Mouse (Mus musculus): ENCODE measurements around the gene Tmem50a. TPM values are rescaled to one million over a fixed set of nuclear protein-coding genes. Genes with fewer than 3 reads are reported as not detected.

The Tmem50a gene
- polyA plus RNA-seq, 1 experiment from 2014 or later = 170 TPM

DNA sequence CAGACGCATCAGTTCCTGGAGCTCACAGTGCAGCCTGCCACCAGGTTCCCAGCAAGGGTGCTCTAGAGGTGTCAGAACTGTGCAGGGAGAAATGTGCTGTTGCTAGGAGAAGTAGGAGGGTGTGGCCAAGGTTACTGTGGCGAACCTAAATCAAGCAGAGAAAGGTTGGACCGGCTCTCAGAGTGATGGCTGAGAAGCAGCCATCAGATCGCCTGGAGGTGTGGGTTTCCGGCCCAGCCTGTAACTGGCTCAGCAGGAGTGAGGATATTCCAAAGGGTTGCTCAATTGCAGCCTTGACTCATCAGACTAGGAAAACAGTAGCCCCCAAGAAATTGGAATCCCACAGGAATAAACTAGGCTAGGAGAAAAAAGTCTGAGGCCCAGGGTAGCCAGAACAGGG is 58.3 kb downstream of the Tmem50a start:
- Histone ChIP-seq H3K4me3 (replicated peaks) (no peak overlapping the region), H3K27me3 (replicated peaks) (no peaks in the 10 kb centered on the region), H3K36me3 (no peaks in the 10 kb centered on the region), H3K9me3 (no peaks in the 10 kb centered on the region), H3K4me2 (no peak overlapping the region), H3K4me1 (peaks cover 4% of the 10 kb centered on the region; the same call in 1 of the 2 replicates), H3K27ac (peak overlapping the region; percentile 45; the same call in 1 of the 2 replicates), H3K9ac (no peak overlapping the region)
- no peak for ATAC-seq (ENCODE audit: insufficient read depth, low FRiP score, low read depth)
- 30% methylated on average over 5 of the region's 5 CpGs for WGBS

DNA sequence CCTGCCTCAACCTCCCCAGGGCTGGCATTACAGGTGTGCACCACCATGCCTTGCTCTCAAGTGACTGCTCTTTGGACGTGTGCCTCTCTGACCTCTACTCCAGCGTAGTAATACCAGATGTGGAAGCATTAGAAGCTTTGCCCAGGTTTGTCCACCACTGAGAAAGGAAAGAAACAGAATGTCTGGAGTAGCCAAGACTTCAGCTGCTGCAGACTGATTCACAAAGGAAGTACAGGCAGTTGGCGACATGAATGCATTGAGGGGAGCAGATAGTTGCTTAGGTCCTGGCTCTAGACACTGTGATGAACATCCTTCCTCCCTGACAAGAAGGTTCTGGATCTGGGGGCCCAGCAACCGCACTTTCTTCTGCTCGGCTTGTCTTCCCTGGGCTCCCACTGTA is 58.8 kb downstream of the Tmem50a start:
- no peak overlapping the region for H3K4me3 ChIP-seq (replicated peaks)
- H3K27ac ChIP-seq = peak overlapping the region; percentile 45
- 47% methylated on average over 5 of the region's 5 CpGs for WGBS
- H3K9ac ChIP-seq = no peak overlapping the region
- H3K36me3 ChIP-seq = no peaks in the 10 kb centered on the region
- H3K27me3 ChIP-seq (replicated peaks) = no peaks in the 10 kb centered on the region
- no peak for ATAC-seq (ENCODE audit: insufficient read depth, low FRiP score, low read depth)
- peaks cover 4% of the 10 kb centered on the region; the same call in 1 of the 2 replicates for H3K4me1 ChIP-seq
- H3K4me2 ChIP-seq = no peak overlapping the region; the same call in 1 of the 2 replicates
- no peaks in the 10 kb centered on the region for H3K9me3 ChIP-seq

DNA sequence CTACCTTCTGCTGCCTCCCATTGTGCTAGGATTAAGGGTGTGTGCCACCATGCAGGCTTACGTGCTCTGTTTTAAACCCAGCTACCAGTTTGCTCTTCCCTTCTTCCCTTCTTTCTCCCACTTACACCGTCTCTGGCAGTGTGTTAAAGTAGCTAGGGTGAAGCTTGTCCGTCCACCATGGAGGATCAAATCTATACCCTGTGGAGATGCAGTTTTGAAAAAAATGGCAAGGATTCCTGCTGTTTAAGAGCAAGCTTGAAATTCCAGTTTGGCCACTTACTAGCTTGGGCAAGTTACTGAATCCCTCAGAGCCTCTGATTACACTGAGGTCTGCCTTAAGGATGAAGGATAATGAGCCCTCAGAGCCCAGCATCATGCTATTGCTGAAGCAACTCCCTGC is 59.5 kb downstream of the Tmem50a start:
- no peak for ATAC-seq (ENCODE audit: insufficient read depth, low FRiP score, low read depth)
- Histone ChIP-seq H3K4me1 (peaks cover 4% of the 10 kb centered on the region; the same call in 1 of the 2 replicates), H3K9ac (no peak overlapping the region), H3K36me3 (no peaks in the 10 kb centered on the region), H3K4me2 (no peak overlapping the region), H3K27me3 (replicated peaks) (no peaks in the 10 kb centered on the region), H3K27ac (peak overlapping the region; percentile 45; the same call in 1 of the 2 replicates), H3K9me3 (no peaks in the 10 kb centered on the region), H3K4me3 (replicated peaks) (no peak overlapping the region)
- WGBS = 53% methylated on average over 3 of the region's 3 CpGs

DNA sequence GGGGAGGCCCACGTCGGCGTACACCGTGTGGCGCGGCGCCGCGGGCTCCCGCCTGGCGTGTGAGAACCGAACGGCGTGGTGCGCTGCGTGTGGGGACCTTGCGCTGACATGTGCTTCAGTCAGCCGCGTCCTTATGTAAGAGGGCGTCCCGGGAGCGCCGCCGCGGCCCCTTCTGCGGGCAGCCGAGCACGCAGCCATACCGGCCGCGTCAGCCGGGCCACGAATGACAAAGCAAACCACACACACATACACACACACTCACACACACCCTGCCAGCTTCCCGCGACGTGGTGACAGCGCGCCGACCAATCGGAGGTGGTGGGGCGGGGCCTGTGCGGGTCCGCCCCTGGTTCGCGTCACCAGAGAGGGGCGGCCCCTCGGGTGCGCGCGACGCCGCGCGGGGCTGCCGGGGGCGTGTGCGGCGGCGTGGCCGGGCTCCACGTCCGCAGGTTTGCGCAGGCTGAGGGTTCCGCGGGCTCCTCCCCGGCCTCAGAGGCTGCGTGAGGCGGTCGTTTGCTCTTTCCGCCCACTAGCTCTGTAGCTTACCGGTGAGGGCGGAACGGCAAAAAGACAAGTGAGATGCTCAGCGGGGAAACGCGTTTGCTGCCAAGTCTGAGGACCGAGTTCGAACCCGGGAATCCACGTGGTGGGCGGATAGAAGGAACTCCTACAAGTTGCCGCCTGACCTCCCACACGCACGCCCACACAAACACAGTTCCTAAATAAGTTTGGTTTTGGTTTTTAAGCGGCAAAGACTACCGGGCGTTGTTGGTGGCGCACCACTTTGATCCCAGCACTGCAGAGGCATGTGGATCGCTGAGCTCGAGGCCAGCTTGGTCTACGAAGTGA is 61.0 kb downstream of the Tmem50a start:
- no peaks in the 10 kb centered on the region for H3K36me3 ChIP-seq
- H3K4me2 ChIP-seq = peak overlapping the region; percentile 88
- peaks cover 4% of the 10 kb centered on the region; the same call in 1 of the 2 replicates for H3K4me1 ChIP-seq
- peak; percentile 92 for ATAC-seq (ENCODE audit: insufficient read depth, low FRiP score, low read depth)
- H3K4me3 ChIP-seq (replicated peaks) = peak overlapping the region; percentile 100
- H3K27me3 ChIP-seq (replicated peaks) = no peaks in the 10 kb centered on the region
- peak overlapping the region; percentile 94 for H3K27ac ChIP-seq
- WGBS = under 1% methylated on average over 89 of the region's 91 CpGs
- peak overlapping the region; percentile 35; the same call in 1 of the 2 replicates for H3K9ac ChIP-seq
- no peaks in the 10 kb centered on the region for H3K9me3 ChIP-seq

DNA sequence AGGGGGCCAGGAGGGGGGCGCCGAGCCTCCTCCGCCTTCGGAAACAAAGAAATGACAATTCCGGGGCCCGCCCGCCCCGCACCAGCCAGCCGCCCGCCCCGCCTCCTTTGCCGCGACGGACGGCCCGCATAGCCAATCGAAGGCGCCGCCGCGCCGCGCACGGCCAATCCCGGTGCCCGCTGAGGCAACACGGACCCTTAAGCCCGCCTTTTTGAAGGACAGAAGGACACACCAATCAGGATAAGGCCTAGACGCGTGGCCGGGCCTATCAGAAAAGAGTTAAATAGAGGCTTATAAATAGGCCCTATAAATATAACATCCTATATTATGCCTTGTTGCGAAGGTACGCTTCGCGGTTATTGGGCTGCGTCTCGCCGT is 61.6 kb downstream of the Tmem50a start, which contains the start of gene Maco1:
TSS of gene Maco1 (minus strand) at position 87 of the 378 bp plus-strand sequence.
- Histone ChIP-seq H3K4me2 (peak within 1 kb of the TSS; percentile 88), H3K4me1 (peaks cover 4% of the 10 kb centered on the region; the same call in 1 of the 2 replicates), H3K27ac (peak within 1 kb of the TSS; percentile 94), H3K9me3 (no peaks in the 10 kb centered on the region), H3K36me3 (no peaks in the 10 kb centered on the region), H3K9ac (peak within 1 kb of the TSS; percentile 89), H3K4me3 (replicated peaks) (peak within 1 kb of the TSS; percentile 100), H3K27me3 (replicated peaks) (no peaks in the 10 kb centered on the region)
- peak; percentile 95 for ATAC-seq (ENCODE audit: insufficient read depth, low FRiP score, low read depth)
- under 1% methylated on average over 33 of the region's 38 CpGs for WGBS

DNA sequence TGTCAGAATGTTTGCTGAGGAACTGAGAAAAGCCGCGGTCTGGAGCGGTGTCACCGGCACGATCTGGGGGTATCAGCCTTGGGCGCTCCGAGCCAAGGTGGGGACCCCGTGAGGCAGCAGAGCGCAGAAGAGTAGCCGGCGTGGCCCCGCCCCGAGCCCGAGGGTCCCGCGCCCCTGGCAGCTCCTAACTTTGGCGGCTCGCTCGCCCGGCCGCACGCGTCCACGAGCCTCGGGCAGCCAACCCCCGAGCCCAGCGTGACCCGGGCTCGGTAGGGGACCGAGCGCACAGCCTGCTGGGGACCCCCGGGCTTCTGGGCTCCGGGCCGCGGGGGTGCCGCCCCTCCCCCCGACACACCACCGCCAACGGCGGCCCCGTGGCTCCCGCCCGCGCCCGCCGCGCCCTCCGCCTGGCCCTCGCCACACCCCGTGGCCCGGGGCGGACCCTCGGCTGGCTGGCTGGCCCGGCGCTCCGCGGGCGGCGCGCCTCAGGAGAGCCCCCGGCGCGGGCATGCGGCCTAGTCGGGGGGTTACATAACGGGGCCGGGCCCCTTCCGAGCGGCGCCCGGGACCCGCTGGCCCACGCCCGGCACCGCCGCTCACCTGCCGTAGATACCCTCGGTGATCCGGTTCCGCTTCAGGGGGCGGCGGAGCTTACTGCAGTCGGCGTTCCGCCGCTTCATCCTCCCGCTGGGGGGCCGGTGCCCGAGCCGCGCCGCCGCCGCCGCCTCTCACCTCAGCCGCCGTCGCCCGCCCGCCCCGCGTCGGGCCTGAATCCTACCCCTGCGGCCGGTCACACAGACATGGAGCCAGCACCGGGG is 62.2 kb downstream of the Tmem50a start:
- Histone ChIP-seq H3K27me3 (replicated peaks) (no peaks in the 10 kb centered on the region), H3K9me3 (no peaks in the 10 kb centered on the region), H3K27ac (peak overlapping the region; percentile 82), H3K9ac (peak overlapping the region; percentile 89), H3K36me3 (no peaks in the 10 kb centered on the region), H3K4me1 (peaks cover 5% of the 10 kb centered on the region), H3K4me2 (peak overlapping the region; percentile 88), H3K4me3 (replicated peaks) (peak overlapping the region; percentile 100)
- peak; percentile 19 for ATAC-seq (ENCODE audit: insufficient read depth, low FRiP score, low read depth)
- under 1% methylated on average over 83 of the region's 106 CpGs for WGBS

DNA sequence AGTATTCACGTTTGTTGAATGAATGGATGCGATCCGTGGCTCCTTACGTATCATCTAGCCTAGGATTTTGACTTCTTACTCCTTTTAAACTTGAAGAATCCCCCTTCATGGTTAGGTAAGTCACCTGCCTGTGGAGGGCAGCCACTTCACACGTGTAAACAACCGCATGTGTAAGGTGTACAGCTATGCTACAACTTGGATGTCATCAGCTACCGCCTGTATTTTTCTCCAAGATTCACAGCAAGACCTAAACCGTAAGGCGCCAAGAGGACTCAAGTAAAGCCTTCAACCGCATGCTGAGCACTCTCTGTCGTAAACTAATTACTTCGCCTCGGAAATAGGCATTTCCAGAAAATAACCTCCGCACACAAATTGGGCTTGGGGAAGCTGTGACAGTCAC is 62.9 kb downstream of the Tmem50a start:
- WGBS = 13% methylated on average over 14 of the region's 14 CpGs
- H3K36me3 ChIP-seq = no peaks in the 10 kb centered on the region
- H3K27me3 ChIP-seq (replicated peaks) = no peaks in the 10 kb centered on the region
- H3K27ac ChIP-seq = no peak overlapping the region
- 0 out of 2 replicates have a peak overlapping the region, but pooled peaks have one; percentile 89 for H3K9ac ChIP-seq
- H3K9me3 ChIP-seq = no peaks in the 10 kb centered on the region
- peak overlapping the region; percentile 88 for H3K4me2 ChIP-seq
- peaks cover 7% of the 10 kb centered on the region for H3K4me1 ChIP-seq
- ATAC-seq (ENCODE audit: insufficient read depth, low FRiP score, low read depth) = no peak
- H3K4me3 ChIP-seq (replicated peaks) = peak overlapping the region; percentile 100

DNA sequence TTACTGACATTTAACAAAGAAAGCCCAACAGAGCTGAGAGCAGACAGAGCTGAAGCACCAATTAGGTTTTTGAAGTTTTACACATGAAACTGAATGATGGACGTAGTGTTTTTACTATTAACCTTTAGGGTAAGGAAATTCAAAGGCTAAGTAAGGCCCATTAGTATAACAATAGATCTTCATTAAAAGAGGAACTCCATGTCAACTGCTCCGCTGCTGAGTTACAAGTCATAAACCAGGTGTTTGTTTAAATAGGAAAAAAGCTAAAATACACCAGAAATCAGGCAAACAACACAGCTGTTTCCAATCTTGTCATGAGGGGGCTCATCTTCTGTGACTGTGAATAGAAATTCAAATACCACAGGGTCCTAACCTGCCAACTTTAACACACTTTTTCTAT is 63.6 kb downstream of the Tmem50a start:
- Histone ChIP-seq H3K36me3 (no peaks in the 10 kb centered on the region), H3K27ac (no peak overlapping the region), H3K4me3 (replicated peaks) (no peak overlapping the region), H3K27me3 (replicated peaks) (no peaks in the 10 kb centered on the region), H3K4me2 (peak overlapping the region; percentile 88; the same call in 1 of the 2 replicates), H3K9ac (no peak overlapping the region), H3K4me1 (peaks cover 3% of the 10 kb centered on the region), H3K9me3 (no peaks in the 10 kb centered on the region)
- 57% methylated on average over 2 of the region's 2 CpGs for WGBS
- no peak for ATAC-seq (ENCODE audit: insufficient read depth, low FRiP score, low read depth)

DNA sequence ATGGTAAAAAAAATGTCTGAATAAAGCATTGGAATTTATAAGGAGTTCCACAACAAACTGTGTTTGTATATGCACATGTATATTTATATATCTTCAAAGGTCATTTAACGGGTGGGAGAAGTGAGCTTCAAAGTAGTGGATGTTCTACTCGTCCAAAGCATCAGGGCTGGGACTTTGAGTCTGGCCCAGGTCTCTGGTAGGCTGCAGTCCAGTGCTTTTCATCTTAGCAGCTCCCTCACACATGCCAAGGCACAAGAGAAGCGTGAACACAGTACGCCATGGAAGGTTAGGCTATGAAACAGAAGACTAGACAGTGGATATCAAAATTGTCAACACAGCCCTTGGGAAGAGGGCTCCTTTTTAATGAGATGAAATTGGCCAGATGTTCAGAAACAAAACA is 64.3 kb downstream of the Tmem50a start:
- Histone ChIP-seq H3K4me2 (no peak overlapping the region), H3K4me3 (replicated peaks) (no peak overlapping the region), H3K27ac (no peak overlapping the region), H3K36me3 (no peaks in the 10 kb centered on the region), H3K27me3 (replicated peaks) (no peaks in the 10 kb centered on the region), H3K9ac (no peak overlapping the region), H3K9me3 (no peaks in the 10 kb centered on the region), H3K4me1 (peaks cover 3% of the 10 kb centered on the region)
- no peak for ATAC-seq (ENCODE audit: insufficient read depth, low FRiP score, low read depth)
- WGBS = 72% methylated on average over 4 of the region's 4 CpGs

All from stomach, embryonic 15.5 days (tissue).